Mouse (Mus musculus) liver, embryonic 12.5 days (tissue): ENCODE measurements around the gene Pacsin2. TPM values are rescaled to one million over a fixed set of nuclear protein-coding genes. Genes with fewer than 3 reads are reported as not detected.
A peak's percentile ranks its signal among the peaks of the same experiment; 100 is the strongest.
"Not testable (repeated sequence)": the region's sequence is repeated elsewhere in the genome, so short reads cannot be mapped to it uniquely, and the experiment has no call there.

ENCODE experiments used
- ATAC-seq: fragments of 200-750 bp; cut with Nextera tagmentation; 2 replicates; pipeline ENCODE4 v1.8.0; 2017; ENCODE audit warnings: moderate number of reproducible peaks, mild to moderate bottlenecking, moderate library complexity
- H3K27ac ChIP-seq: fragments of 300-500 bp; sonication (generic); 2 replicates; pipeline ENCODE4 v1.5.1; 2016; ENCODE audit warnings: mild to moderate bottlenecking
- H3K27me3 ChIP-seq: fragments of 300-500 bp; sonication (generic); replicated peaks from 2 replicates; pipeline ENCODE4 v1.6.1; 2016; ENCODE audit warnings: mild to moderate bottlenecking, moderate library complexity
- H3K36me3 ChIP-seq: fragments of 300-500 bp; sonication (generic); 2 replicates; pipeline ENCODE4 v1.6.1; 2016; ENCODE audit warnings: mild to moderate bottlenecking, moderate library complexity
- H3K4me1 ChIP-seq: fragments of 300-500 bp; sonication (generic); 2 replicates; pipeline ENCODE4 v1.6.1; 2016
- H3K4me2 ChIP-seq: fragments of 300-500 bp; sonication (generic); 2 replicates; pipeline ENCODE4 v1.6.1; 2016; ENCODE audit warnings: mild to moderate bottlenecking, moderate library complexity
- H3K4me3 ChIP-seq: fragments of 300-500 bp; sonication (generic); 2 replicates; pipeline ENCODE4 v1.5.1; 2016; ENCODE audit warnings: mild to moderate bottlenecking, moderate library complexity
- H3K9ac ChIP-seq: fragments of 300-500 bp; sonication (generic); 2 replicates; pipeline ENCODE4 v1.6.1; 2016; ENCODE audit warnings: mild to moderate bottlenecking, moderate library complexity
- H3K9me3 ChIP-seq: fragments of 300-500 bp; sonication (generic); replicated peaks from 2 replicates; pipeline ENCODE4 v1.6.1; 2016; ENCODE audit warnings: mild to moderate bottlenecking, moderate library complexity
- WGBS: fragments of 180-500 bp; shearing (Covaris S2); methylation state at CpG from one replicate; pipeline ENCODE4 v1.1.7; 2016; ENCODE audit not compliant: insufficient replicate concordance; 5-methylcytosine and 5-hydroxymethylcytosine counted together
- polyA plus RNA-seq: library from polyadenylated mRNA; unstranded; fragments of >200 nt; fragmentation: Nextera tagmentation; extraction: Ambion mirVana; gene quantifications from 2 replicates; pipeline ENCODE4 v1.2.1, GENCODE M21; 2016

Gene Pacsin2
- 65.1 and 68.4 TPM in 2 replicates for polyA plus RNA-seq

GRCm38 (mm10) chr15:83464083-83464904 is at the start of gene Pacsin2:
Gene Pacsin2, minus strand, starts transcription at chr15:83464606.
- Histone ChIP-seq H3K4me1 (peaks cover 51% of the 10 kb centered on the region), H3K27ac (peak within 1 kb of the TSS; percentile 90), H3K4me2 (peak within 1 kb of the TSS; percentile 93), H3K9me3 (no peaks in the 10 kb centered on the region), H3K4me3 (peak within 1 kb of the TSS; percentile 85), H3K27me3 (no peaks in the 10 kb centered on the region; the same call in 1 of the 2 replicates), H3K36me3 (peaks cover 17% of the 10 kb centered on the region), H3K9ac (peak within 1 kb of the TSS; percentile 93)
- peak; percentile 98 for ATAC-seq
- 1% methylated on average over 88 of the region's 88 CpGs for WGBS

- Histone ChIP-seq H3K27me3 (peaks cover 25% of the 10 kb centered on the region; the same call in 1 of the 2 replicates), H3K9ac (no peak overlapping the region), H3K4me3 (no peak overlapping the region), H3K4me2 (no peak overlapping the region), H3K9me3 (no peaks in the 10 kb centered on the region), H3K27ac (no peak overlapping the region), H3K4me1 (peaks cover 14% of the 10 kb centered on the region), H3K36me3 (no peaks in the 10 kb centered on the region)
- 49% methylated on average over 13 of the region's 13 CpGs for WGBS
- ATAC-seq, result no peak
Measured at GRCm38 (mm10) chr15:83512489-83513281, 48.3 kb upstream of the Pacsin2 start.

- Histone ChIP-seq H3K4me3 (peak within 1 kb of the TSS; percentile 61), H3K4me2 (peak within 1 kb of the TSS; percentile 92), H3K36me3 (no peaks in the 10 kb centered on the region), H3K27ac (no peak within 1 kb of the TSS; the same call in 1 of the 2 replicates), H3K4me1 (peaks cover 14% of the 10 kb centered on the region), H3K9me3 (no peaks in the 10 kb centered on the region), H3K9ac (peak within 1 kb of the TSS; percentile 70), H3K27me3 (peaks cover 25% of the 10 kb centered on the region; the same call in 1 of the 2 replicates)
- ATAC-seq, result peak; percentile 92
- 7% methylated on average over 41 of the region's 41 CpGs for WGBS
Measured at GRCm38 (mm10) chr15:83510805-83511405, 46.5 kb upstream of the Pacsin2 start, which contains the start of gene Ttll1. Gene Ttll1, minus strand, starts transcription at chr15:83510893.

- H3K4me2 ChIP-seq, result peak overlapping the region; percentile 92
- peak overlapping the region; percentile 61 for H3K4me3 ChIP-seq
- no peaks in the 10 kb centered on the region for H3K36me3 ChIP-seq
- peak overlapping the region; percentile 70 for H3K9ac ChIP-seq
- no peaks in the 10 kb centered on the region for H3K9me3 ChIP-seq
- 24% methylated on average over 17 of the region's 17 CpGs for WGBS
- H3K4me1 ChIP-seq, result peaks cover 14% of the 10 kb centered on the region
- ATAC-seq, result peak; percentile 54
- H3K27me3 ChIP-seq, result peaks cover 25% of the 10 kb centered on the region; the same call in 1 of the 2 replicates
- H3K27ac ChIP-seq, result no peak overlapping the region; the same call in 1 of the 2 replicates
Measured at GRCm38 (mm10) chr15:83509950-83510804, 45.8 kb upstream of the Pacsin2 start.

GRCm38 (mm10) chr15:83501483-83501882 is 37.1 kb upstream of the Pacsin2 start:
- WGBS, result 42% methylated on average over 6 of the region's 6 CpGs
- H3K36me3 ChIP-seq, result peaks cover 17% of the 10 kb centered on the region
- H3K27me3 ChIP-seq, ATAC-seq, H3K9me3 ChIP-seq, H3K4me3 ChIP-seq, H3K4me1 ChIP-seq, H3K9ac ChIP-seq, H3K27ac ChIP-seq, H3K4me2 ChIP-seq: not testable (repeated sequence)

- H3K9me3 ChIP-seq, result no peaks in the 10 kb centered on the region
- H3K9ac ChIP-seq, result no peak overlapping the region
- peaks cover 19% of the 10 kb centered on the region for H3K36me3 ChIP-seq
- H3K4me1 ChIP-seq, result peaks cover 12% of the 10 kb centered on the region
- H3K4me2 ChIP-seq, result no peak overlapping the region
- H3K27me3 ChIP-seq, result no peaks in the 10 kb centered on the region
- ATAC-seq, result no peak
- 41% methylated on average over 3 of the region's 3 CpGs for WGBS
- H3K4me3 ChIP-seq, result no peak overlapping the region
- no peak overlapping the region for H3K27ac ChIP-seq
Measured at GRCm38 (mm10) chr15:83500352-83500751, 35.9 kb upstream of the Pacsin2 start.

- Histone ChIP-seq H3K27ac (no peak overlapping the region), H3K9ac (no peak overlapping the region), H3K9me3 (no peaks in the 10 kb centered on the region), H3K36me3 (peaks cover 19% of the 10 kb centered on the region), H3K4me1 (peaks cover 23% of the 10 kb centered on the region), H3K4me3 (no peak overlapping the region), H3K4me2 (no peak overlapping the region), H3K27me3 (no peaks in the 10 kb centered on the region)
- no peak for ATAC-seq
- WGBS, result 75% methylated on average over 10 of the region's 10 CpGs
Measured at GRCm38 (mm10) chr15:83499211-83499755, 34.9 kb upstream of the Pacsin2 start.

GRCm38 (mm10) chr15:83497299-83497698 is 32.9 kb upstream of the Pacsin2 start:
- no peak for ATAC-seq
- Histone ChIP-seq H3K9ac (no peak overlapping the region), H3K27me3 (no peaks in the 10 kb centered on the region), H3K4me3 (no peak overlapping the region), H3K36me3 (peaks cover 19% of the 10 kb centered on the region), H3K9me3 (no peaks in the 10 kb centered on the region), H3K4me2 (no peak overlapping the region), H3K4me1 (peaks cover 25% of the 10 kb centered on the region), H3K27ac (no peak overlapping the region)
- WGBS, result 80% methylated on average over 6 of the region's 6 CpGs

- peak overlapping the region; percentile 42 for H3K4me3 ChIP-seq
Measured at GRCm38 (mm10) chr15:83495787-83496367, 31.5 kb upstream of the Pacsin2 start.

GRCm38 (mm10) chr15:83495195-83495594 is 30.8 kb upstream of the Pacsin2 start:
- WGBS, result 59% methylated on average over 3 of the region's 3 CpGs

More at GRCm38 (mm10) chr15:83495787-83496367, 31.5 kb upstream of the Pacsin2 start:
- Histone ChIP-seq H3K9me3 (no peaks in the 10 kb centered on the region), H3K9ac (peak overlapping the region; percentile 49), H3K27ac (peak overlapping the region; percentile 60), H3K27me3 (no peaks in the 10 kb centered on the region), H3K4me1 (peaks cover 25% of the 10 kb centered on the region), H3K36me3 (peaks cover 19% of the 10 kb centered on the region), H3K4me2 (peak overlapping the region; percentile 60)
- ATAC-seq, result peak; percentile 79
- WGBS, result 51% methylated on average over 22 of the region's 22 CpGs

More at GRCm38 (mm10) chr15:83495195-83495594, 30.8 kb upstream of the Pacsin2 start:
- ATAC-seq, result no peak
- no peaks in the 10 kb centered on the region for H3K9me3 ChIP-seq
- H3K4me3 ChIP-seq, result no peak overlapping the region
- no peak overlapping the region for H3K9ac ChIP-seq
- no peaks in the 10 kb centered on the region for H3K27me3 ChIP-seq
- peaks cover 25% of the 10 kb centered on the region for H3K4me1 ChIP-seq
- peaks cover 19% of the 10 kb centered on the region for H3K36me3 ChIP-seq
- H3K27ac ChIP-seq, result peak overlapping the region; percentile 43; the same call in 1 of the 2 replicates
- H3K4me2 ChIP-seq, result no peak overlapping the region
